Mouse (Mus musculus) ES-E14 (cell line): ENCODE measurements around the gene Abl1.

Experiments used
- CHD2 ChIP-seq: IDR thresholded peaks from 2 replicates; pipeline ENCODE4 v1.6.1; 2014; ENCODE audit warnings: mild to moderate bottlenecking, low read depth, low read length, inconsistent platforms
- MAFK ChIP-seq: IDR thresholded peaks from 2 replicates; pipeline ENCODE4 v1.6.1; 2014; ENCODE audit warnings: mild to moderate bottlenecking, low read depth, low read length, inconsistent platforms; ENCODE audit not compliant: insufficient read depth
- ZC3H11A ChIP-seq: IDR thresholded peaks from 2 replicates; pipeline ENCODE4 v1.6.1; 2012; ENCODE audit warnings: low read depth, mild to moderate bottlenecking, inconsistent platforms, low read length, borderline replicate concordance
- ZNF384 ChIP-seq: IDR thresholded peaks from 2 replicates; pipeline ENCODE4 v1.6.1; 2012; ENCODE audit warnings: low read depth, low read length, inconsistent platforms

DNA sequence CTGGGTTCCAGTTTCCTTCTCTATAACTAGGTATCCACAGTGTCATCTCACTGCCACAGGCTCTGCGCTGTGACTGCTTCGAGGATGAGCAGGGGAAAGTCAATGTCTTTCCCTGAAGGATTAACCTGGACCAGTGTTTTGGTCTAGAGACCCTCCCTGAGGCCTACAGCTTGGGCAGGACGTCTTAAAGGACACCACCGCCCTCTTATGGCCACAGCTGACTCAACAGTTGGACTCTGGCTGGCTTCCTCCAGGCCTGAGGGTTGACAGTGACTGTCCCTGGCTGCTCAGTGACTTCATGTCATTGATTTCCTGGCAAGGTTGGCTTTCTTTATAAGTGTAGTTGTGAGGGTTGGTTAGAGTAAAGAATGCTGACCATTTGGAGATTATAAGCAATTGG lies 20.8 kb upstream of the Abl1 start:
- TF ChIP-seq ZNF384 = no peak
- no peak for TF ChIP-seq MAFK
- TF ChIP-seq CHD2 = no peak
- peak; percentile 48; the same call in 1 of the 2 replicates for TF ChIP-seq ZC3H11A
